Mouse (Mus musculus): ENCODE data around the gene Lmod3. TPM values are rescaled to one million over a fixed set of nuclear protein-coding genes. Genes with fewer than 3 reads are reported as not detected.

Lmod3 gene
- polyA plus RNA-seq, 1 experiment from 2014 or later, result 0.42 TPM

DNA sequence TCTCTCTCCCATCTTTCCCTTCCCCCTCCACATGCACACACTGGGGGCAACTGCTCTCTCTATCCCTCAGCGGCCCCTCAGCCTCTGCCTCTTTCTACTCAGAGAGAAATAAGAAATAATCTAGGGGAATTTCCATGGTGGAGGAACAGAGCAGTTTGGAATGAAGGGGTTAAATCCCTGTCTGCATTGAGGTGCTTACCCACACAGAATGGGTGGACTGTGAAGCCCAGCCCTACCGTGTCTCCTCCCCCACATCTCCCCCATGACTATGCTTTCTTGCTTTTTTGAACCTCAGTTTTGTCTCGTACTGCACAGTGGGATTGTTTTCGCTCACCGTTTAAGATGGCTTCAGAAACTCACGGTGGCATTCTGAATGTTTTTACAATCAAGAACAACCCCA lies 30.2 kb downstream of the Lmod3 start:
- Histone ChIP-seq H3K9me3 (no peaks in the 10 kb centered on the region), H3K27me3 (no peaks in the 10 kb centered on the region), H3K9ac (no peak overlapping the region), H3K27ac (no peak overlapping the region), H3K4me1 (peaks cover 13% of the 10 kb centered on the region), H3K4me3 (no peak overlapping the region), H3K4me2 (no peak overlapping the region), H3K36me3 (no peaks in the 10 kb centered on the region)
- ATAC-seq (ENCODE audit: borderline replicate concordance, extremely low read depth, low FRiP score, low TSS enrichment), result no peak
- WGBS, result 51% methylated on average over 6 of the region's 6 CpGs

- no peaks in the 10 kb centered on the region for H3K27me3 ChIP-seq
- ATAC-seq (ENCODE audit: borderline replicate concordance, extremely low read depth, low FRiP score, low TSS enrichment), result 0 out of 2 replicates have a peak, but pooled peaks have one; percentile 35
- no peak overlapping the region for H3K4me2 ChIP-seq
- H3K36me3 ChIP-seq, result no peaks in the 10 kb centered on the region
- 59% methylated on average over 15 of the region's 15 CpGs for WGBS
- H3K4me1 ChIP-seq, result peaks cover 13% of the 10 kb centered on the region
- no peak overlapping the region for H3K27ac ChIP-seq
- no peaks in the 10 kb centered on the region for H3K9me3 ChIP-seq
- H3K9ac ChIP-seq, result no peak overlapping the region
- H3K4me3 ChIP-seq, result no peak overlapping the region
Observed at GRCm38 (mm10) chr6:97221205-97222025, 31.1 kb downstream of the Lmod3 start.

DNA sequence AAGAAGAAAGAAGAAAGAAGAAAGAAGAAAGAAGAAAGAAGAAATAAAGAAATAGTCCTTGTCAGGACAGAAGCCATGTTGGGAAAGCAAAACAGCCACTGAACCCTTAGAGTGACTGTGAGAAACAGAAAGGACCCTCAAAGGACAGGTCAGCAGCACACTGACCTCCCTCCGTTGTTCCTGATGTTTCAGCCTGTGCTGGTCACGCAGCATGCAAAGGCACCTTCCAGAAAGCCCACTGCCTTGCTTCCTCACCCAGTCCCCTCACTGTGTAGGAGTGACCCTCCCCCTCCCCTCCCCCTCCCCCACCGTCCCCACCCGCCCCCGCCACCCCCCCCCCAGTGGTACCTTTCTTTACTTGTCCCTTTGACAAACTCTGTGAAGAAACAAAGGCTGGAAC lies 31.9 kb downstream of the Lmod3 start:
- 57% methylated on average over 3 of the region's 5 CpGs for WGBS
- no peak overlapping the region for H3K4me3 ChIP-seq
- no peak overlapping the region for H3K9ac ChIP-seq
- ATAC-seq (ENCODE audit: borderline replicate concordance, extremely low read depth, low FRiP score, low TSS enrichment), result no peak
- H3K4me2 ChIP-seq, result no peak overlapping the region
- H3K9me3 ChIP-seq, result no peaks in the 10 kb centered on the region
- H3K27ac ChIP-seq, result no peak overlapping the region
- H3K27me3 ChIP-seq, result no peaks in the 10 kb centered on the region
- no peaks in the 10 kb centered on the region for H3K36me3 ChIP-seq
- peaks cover 18% of the 10 kb centered on the region for H3K4me1 ChIP-seq

- ATAC-seq (ENCODE audit: borderline replicate concordance, extremely low read depth, low FRiP score, low TSS enrichment), result no peak
- no peaks in the 10 kb centered on the region for H3K27me3 ChIP-seq
- H3K4me3 ChIP-seq, result no peak overlapping the region
- H3K36me3 ChIP-seq, result peaks cover 8% of the 10 kb centered on the region; the same call in 1 of the 2 replicates
- H3K9ac ChIP-seq, result no peak overlapping the region
- 68% methylated on average over 4 of the region's 4 CpGs for WGBS
- H3K4me2 ChIP-seq, result no peak overlapping the region
- no peaks in the 10 kb centered on the region for H3K9me3 ChIP-seq
- H3K4me1 ChIP-seq, result peaks cover 23% of the 10 kb centered on the region
- no peak overlapping the region for H3K27ac ChIP-seq
Observed at GRCm38 (mm10) chr6:97216154-97216821, 36.3 kb downstream of the Lmod3 start.

DNA sequence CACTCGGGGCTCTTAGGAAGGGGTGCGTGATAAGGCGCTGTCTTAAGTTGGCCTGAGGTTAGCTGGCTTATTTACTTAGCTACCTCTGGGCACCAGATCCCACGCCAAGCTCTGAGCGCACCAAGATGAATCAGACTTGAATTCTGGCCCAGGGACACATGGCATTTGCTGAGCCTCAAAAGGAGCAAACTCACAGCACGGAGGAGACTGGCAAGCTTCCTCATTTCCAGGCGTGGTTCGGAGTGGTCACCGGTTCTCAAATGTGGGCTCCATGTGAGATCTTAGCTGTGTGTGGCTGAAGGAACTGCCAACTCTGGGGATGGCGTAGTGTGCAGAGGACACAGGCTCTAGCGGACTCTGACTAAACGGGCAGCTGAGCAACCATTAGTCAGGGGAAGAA lies 40.6 kb downstream of the Lmod3 start:
- Histone ChIP-seq H3K4me2 (peak overlapping the region; percentile 71), H3K9me3 (no peaks in the 10 kb centered on the region), H3K4me1 (peaks cover 29% of the 10 kb centered on the region), H3K4me3 (peak overlapping the region; percentile 72), H3K27ac (no peak overlapping the region), H3K27me3 (no peaks in the 10 kb centered on the region), H3K9ac (peak overlapping the region; percentile 72; the same call in 1 of the 2 replicates), H3K36me3 (peaks cover 8% of the 10 kb centered on the region; the same call in 1 of the 2 replicates)
- 55% methylated on average over 12 of the region's 12 CpGs for WGBS
- ATAC-seq (ENCODE audit: borderline replicate concordance, extremely low read depth, low FRiP score, low TSS enrichment), result no peak

DNA sequence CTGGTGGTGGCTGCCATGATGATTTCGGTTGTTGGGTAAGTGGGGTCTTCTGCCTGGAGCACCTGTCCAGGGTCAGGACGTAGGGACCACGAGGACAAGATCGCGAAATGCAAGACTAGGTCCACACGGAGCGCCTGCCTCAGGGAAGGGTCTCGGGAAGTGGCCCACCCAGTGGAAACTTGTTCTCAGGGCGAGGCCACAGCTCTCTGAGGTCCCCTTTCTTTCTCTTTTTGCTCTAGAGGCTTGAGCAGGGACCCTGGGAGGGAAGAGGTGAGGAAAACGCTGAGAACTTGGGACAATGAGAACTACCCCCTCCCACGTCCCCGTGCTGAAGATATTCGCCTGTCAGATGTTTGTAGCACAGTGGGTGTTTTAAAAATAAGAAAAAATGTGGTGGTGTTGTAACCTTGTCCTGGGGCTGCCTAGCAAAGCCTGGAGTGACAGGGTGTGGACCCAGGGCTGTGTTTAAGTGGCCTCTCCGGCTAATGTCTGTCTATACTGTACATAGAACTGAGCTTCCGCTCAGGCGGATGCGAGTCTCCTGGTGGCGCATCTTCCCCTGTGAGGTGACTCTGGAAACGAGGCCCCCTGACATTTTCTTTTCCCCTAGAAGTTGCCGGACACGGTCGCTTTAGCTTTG lies 41.5 kb downstream of the Lmod3 start:
- WGBS, result 0% methylated on average over 22 of the region's 22 CpGs
- Histone ChIP-seq H3K9ac (peak overlapping the region; percentile 72), H3K27ac (peak overlapping the region; percentile 68), H3K9me3 (no peaks in the 10 kb centered on the region), H3K36me3 (peaks cover 8% of the 10 kb centered on the region; the same call in 1 of the 2 replicates), H3K4me1 (peaks cover 28% of the 10 kb centered on the region), H3K4me2 (peak overlapping the region; percentile 71), H3K4me3 (peak overlapping the region; percentile 72), H3K27me3 (no peaks in the 10 kb centered on the region)
- ATAC-seq (ENCODE audit: borderline replicate concordance, extremely low read depth, low FRiP score, low TSS enrichment), result peak; percentile 63; the same call in 1 of the 2 replicates

DNA sequence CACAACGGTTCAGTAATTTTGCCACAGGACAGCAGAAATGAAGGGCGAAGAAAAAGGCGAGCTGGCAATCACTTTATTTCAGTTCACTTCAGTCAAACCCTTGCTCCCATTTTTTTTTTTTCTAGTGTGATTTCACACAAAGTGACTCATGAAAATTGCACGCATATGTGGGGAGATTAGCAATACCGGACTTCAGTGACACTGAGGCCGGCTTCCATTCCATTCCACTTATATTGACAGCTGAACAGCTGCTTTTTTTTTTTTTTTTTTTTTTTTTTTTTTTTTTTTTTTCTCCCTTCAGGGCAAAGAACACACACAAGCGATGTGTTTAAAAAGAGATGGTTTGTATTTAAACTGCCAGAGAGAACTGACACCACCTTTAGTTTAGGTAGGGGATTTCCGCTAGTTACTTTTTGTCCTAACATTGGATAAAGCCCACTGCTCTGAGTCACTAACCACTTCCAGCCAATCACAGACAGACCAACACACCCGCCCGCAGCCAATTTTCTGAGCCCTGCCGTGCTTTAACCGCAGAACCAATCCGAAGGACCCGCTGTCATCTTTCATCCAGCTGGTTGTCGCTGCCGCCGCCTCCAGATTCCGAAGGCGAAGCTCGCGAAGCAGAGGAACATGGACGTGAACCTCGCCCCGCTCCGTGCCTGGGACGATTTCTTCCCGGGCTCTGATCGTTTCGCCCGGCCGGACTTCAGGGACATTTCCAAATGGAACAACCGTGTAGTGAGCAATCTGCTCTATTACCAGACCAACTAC lies 42.2 kb downstream of the Lmod3 start, which contains the start of gene Arl6ip5:
TSS of gene Arl6ip5 (plus strand) at position 499 of the 771 bp plus-strand sequence.
- 8% methylated on average over 32 of the region's 32 CpGs for WGBS
- H3K4me2 ChIP-seq, result peak within 1 kb of the TSS; percentile 71
- H3K9ac ChIP-seq, result peak within 1 kb of the TSS; percentile 72
- no peaks in the 10 kb centered on the region for H3K9me3 ChIP-seq
- peaks cover 8% of the 10 kb centered on the region; the same call in 1 of the 2 replicates for H3K36me3 ChIP-seq
- H3K4me1 ChIP-seq, result peaks cover 25% of the 10 kb centered on the region
- ATAC-seq (ENCODE audit: borderline replicate concordance, extremely low read depth, low FRiP score, low TSS enrichment), result peak; percentile 81; the same call in 1 of the 2 replicates
- peak within 1 kb of the TSS; percentile 68 for H3K27ac ChIP-seq
- H3K27me3 ChIP-seq, result no peaks in the 10 kb centered on the region
- peak within 1 kb of the TSS; percentile 72 for H3K4me3 ChIP-seq

- H3K36me3 ChIP-seq, result peaks cover 1% of the 10 kb centered on the region; the same call in 1 of the 2 replicates
- H3K4me2 ChIP-seq, result 0 out of 2 replicates have a peak overlapping the region, but pooled peaks have one; percentile 71
- 80% methylated on average over 4 of the region's 4 CpGs for WGBS
- H3K9me3 ChIP-seq, result no peaks in the 10 kb centered on the region
- H3K27ac ChIP-seq, result no peak overlapping the region
- peaks cover 25% of the 10 kb centered on the region for H3K4me1 ChIP-seq
- H3K27me3 ChIP-seq, result no peaks in the 10 kb centered on the region
- H3K4me3 ChIP-seq, result no peak overlapping the region
- no peak overlapping the region for H3K9ac ChIP-seq
- ATAC-seq (ENCODE audit: borderline replicate concordance, extremely low read depth, low FRiP score, low TSS enrichment), result no peak
Observed at GRCm38 (mm10) chr6:97209751-97210150, 42.8 kb downstream of the Lmod3 start.

DNA sequence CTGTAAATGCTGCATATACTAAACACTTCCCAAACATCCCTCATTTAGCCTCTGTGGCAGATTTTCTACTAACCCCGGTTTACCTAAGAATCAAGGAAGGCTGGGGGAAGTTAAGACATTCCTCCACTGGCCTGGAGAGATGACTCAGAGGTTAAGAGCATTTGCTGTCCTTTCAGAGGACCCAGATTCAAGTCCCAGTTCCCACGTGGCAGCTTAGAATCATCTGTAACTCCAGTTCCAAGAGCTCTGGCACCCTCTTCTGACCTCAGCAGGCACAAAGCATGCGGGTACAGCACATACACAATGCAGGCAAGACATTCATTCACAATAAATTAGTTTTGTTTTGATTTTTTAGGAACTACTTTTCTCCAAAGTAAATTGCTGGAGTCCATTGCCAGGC lies 43.4 kb downstream of the Lmod3 start:
- ATAC-seq (ENCODE audit: borderline replicate concordance, extremely low read depth, low FRiP score, low TSS enrichment), result no peak
- Histone ChIP-seq H3K9me3 (no peaks in the 10 kb centered on the region), H3K4me1 (peaks cover 30% of the 10 kb centered on the region), H3K36me3 (no peaks in the 10 kb centered on the region), H3K27ac (no peak overlapping the region), H3K4me3 (no peak overlapping the region), H3K27me3 (no peaks in the 10 kb centered on the region), H3K4me2 (no peak overlapping the region), H3K9ac (no peak overlapping the region)
- 43% methylated on average over 3 of the region's 3 CpGs for WGBS

DNA sequence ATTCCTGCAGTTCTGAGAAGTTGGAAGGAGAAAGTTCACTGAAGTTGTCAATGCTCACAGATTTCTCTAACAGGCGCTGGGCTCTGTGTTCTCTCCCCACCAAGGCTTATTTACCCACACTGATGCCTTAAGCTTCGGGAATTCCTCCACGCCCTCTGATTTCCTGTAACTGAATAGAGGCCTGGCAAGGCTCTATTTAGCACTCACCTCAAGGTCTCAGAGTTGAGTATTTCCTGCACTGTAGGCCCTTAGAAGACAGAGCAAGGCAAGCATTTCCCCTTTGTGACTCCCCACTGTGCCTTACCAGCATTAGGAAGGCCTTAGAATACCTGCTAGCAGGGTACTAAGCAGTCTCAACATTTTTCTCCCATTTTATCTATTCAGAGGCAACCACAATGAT lies 44.2 kb downstream of the Lmod3 start:
- Histone ChIP-seq H3K9ac (no peak overlapping the region), H3K36me3 (no peaks in the 10 kb centered on the region), H3K9me3 (no peaks in the 10 kb centered on the region), H3K4me1 (peaks cover 32% of the 10 kb centered on the region), H3K27me3 (no peaks in the 10 kb centered on the region), H3K4me3 (no peak overlapping the region), H3K27ac (peak overlapping the region; percentile 21), H3K4me2 (no peak overlapping the region)
- 39% methylated on average over 3 of the region's 3 CpGs for WGBS
- no peak for ATAC-seq (ENCODE audit: borderline replicate concordance, extremely low read depth, low FRiP score, low TSS enrichment)

DNA sequence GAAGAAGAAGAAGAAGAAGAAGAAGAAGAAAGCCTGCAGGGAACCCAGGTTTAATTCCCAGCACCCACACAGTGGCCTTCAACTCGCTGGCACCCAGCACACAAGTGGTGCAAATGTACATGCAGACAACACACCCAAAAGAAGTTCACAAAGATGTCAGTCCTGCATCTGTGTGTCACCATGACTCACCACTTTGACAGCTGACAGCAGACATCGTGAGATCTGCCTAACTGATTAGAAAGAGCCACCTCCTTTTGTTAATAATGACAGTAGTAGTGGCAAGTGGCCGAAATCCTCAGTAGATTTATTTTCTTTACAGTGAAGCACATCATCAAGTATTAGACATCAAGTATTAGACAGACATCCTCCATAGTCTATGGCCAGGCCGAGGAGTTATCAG lies 45.5 kb downstream of the Lmod3 start:
- no peak overlapping the region for H3K9ac ChIP-seq
- H3K4me3 ChIP-seq, result no peak overlapping the region
- no peak for ATAC-seq (ENCODE audit: borderline replicate concordance, extremely low read depth, low FRiP score, low TSS enrichment)
- H3K4me1 ChIP-seq, result peaks cover 28% of the 10 kb centered on the region
- H3K36me3 ChIP-seq, result no peaks in the 10 kb centered on the region
- WGBS, result 63% methylated on average over 4 of the region's 4 CpGs
- H3K27me3 ChIP-seq, result no peaks in the 10 kb centered on the region
- no peaks in the 10 kb centered on the region for H3K9me3 ChIP-seq
- no peak overlapping the region for H3K27ac ChIP-seq
- H3K4me2 ChIP-seq, result no peak overlapping the region

Measured in lung, embryonic 15.5 days (tissue).